Mouse (Mus musculus) G1E (cell line): ENCODE data around the gene Rab31.

ENCODE experiments used
- CTCF ChIP-seq: IDR thresholded peaks from 2 replicates; pipeline ENCODE4 v1.5.1; 2012; ENCODE audit warnings: low read depth, low read length, inconsistent platforms, mixed read lengths
- GATA1 ChIP-seq: IDR thresholded peaks from 2 replicates; pipeline ENCODE4 v1.6.1; 2012; ENCODE audit warnings: borderline replicate concordance, low read length, inconsistent platforms, mixed read lengths
- GATA2 ChIP-seq: IDR thresholded peaks from 2 replicates; pipeline ENCODE4 v1.6.1; 2012; ENCODE audit warnings: low read depth, low read length, inconsistent platforms, borderline replicate concordance
- POLR2AphosphoS5 ChIP-seq: IDR thresholded peaks from 2 replicates; pipeline ENCODE4 v1.6.1; 2012; ENCODE audit warnings: low read depth, low read length, inconsistent platforms; ENCODE audit not compliant: insufficient replicate concordance
- TAL1 ChIP-seq: conservative IDR thresholded peaks from 2 replicates; pipeline ENCODE4 v1.6.1; 2012; ENCODE audit warnings: low read depth, low read length, inconsistent platforms, mixed read lengths

DNA sequence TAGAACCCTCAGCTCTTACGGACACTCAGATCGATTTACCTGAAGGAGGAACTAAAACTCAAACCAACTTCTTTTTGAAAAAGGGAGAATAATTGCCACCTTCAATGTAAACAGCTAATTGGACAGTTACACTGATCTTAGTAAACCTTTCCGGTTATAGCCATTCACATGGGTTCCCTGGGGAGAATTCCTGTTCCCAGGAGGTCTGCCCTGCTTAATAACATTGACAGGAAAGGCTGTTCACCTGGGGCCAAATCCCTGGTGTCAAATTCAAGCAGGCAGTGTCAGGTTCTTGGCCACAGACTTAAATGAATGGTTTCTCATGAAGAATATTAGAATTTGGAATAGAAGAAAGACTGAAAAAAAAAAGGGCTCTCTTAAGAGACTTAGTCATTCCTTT lies 96.6 kb downstream of the Rab31 start:
- no peak for TF ChIP-seq CTCF
- no peak for TF ChIP-seq TAL1
- no peak for TF ChIP-seq GATA1
- no peak for TF ChIP-seq POLR2AphosphoS5
- TF ChIP-seq GATA2, result no peak
